Mouse (Mus musculus): ENCODE data around the gene Thsd7a. TPM values are rescaled to one million over a fixed set of nuclear protein-coding genes. Genes with fewer than 3 reads are reported as not detected.

Thsd7a gene
- polyA plus RNA-seq, 1 experiment from 2014 or later = 0.21 TPM

- Histone ChIP-seq H3K27ac (replicated peaks) (no peak overlapping the region), H3K36me3 (replicated peaks) (no peaks in the 10 kb centered on the region), H3K4me3 (replicated peaks) (no peak overlapping the region), H3K9me3 (replicated peaks) (no peaks in the 10 kb centered on the region), H3K27me3 (no peaks in the 10 kb centered on the region), H3K4me1 (replicated peaks) (no peaks in the 10 kb centered on the region), H3K4me2 (no peak overlapping the region), H3K9ac (no peak overlapping the region)
- ATAC-seq (ENCODE audit: insufficient read depth) = no peak
- 50% methylated on average over 3 of the region's 3 CpGs for WGBS (ENCODE audit: insufficient replicate concordance)
These were observed 300.4 kb downstream of the Thsd7a start for GRCm38 (mm10) chr6:12448851-12449250.

GRCm38 (mm10) chr6:12445486-12445885, 303.7 kb downstream of the Thsd7a start:
- no peaks in the 10 kb centered on the region for H3K4me1 ChIP-seq (replicated peaks)
- H3K9me3 ChIP-seq (replicated peaks) = no peaks in the 10 kb centered on the region
- 70% methylated on average over 2 of the region's 2 CpGs for WGBS (ENCODE audit: insufficient replicate concordance)
- H3K9ac ChIP-seq = no peak overlapping the region
- H3K4me2 ChIP-seq = no peak overlapping the region
- H3K27ac ChIP-seq (replicated peaks) = no peak overlapping the region
- no peaks in the 10 kb centered on the region for H3K27me3 ChIP-seq
- no peaks in the 10 kb centered on the region for H3K36me3 ChIP-seq (replicated peaks)
- ATAC-seq (ENCODE audit: insufficient read depth) = no peak
- H3K4me3 ChIP-seq (replicated peaks) = no peak overlapping the region

- Histone ChIP-seq H3K27me3 (no peaks in the 10 kb centered on the region), H3K4me2 (no peak overlapping the region), H3K36me3 (replicated peaks) (no peaks in the 10 kb centered on the region), H3K9me3 (replicated peaks) (no peaks in the 10 kb centered on the region), H3K27ac (replicated peaks) (no peak overlapping the region), H3K9ac (no peak overlapping the region), H3K4me1 (replicated peaks) (no peaks in the 10 kb centered on the region), H3K4me3 (replicated peaks) (no peak overlapping the region)
- no peak for ATAC-seq (ENCODE audit: insufficient read depth)
These were observed 309.6 kb downstream of the Thsd7a start for GRCm38 (mm10) chr6:12439561-12439960.

GRCm38 (mm10) chr6:12419070-12419469, 330.1 kb downstream of the Thsd7a start:
- no peak overlapping the region for H3K4me2 ChIP-seq
- H3K4me3 ChIP-seq (replicated peaks) = no peak overlapping the region
- no peaks in the 10 kb centered on the region for H3K9me3 ChIP-seq (replicated peaks)
- no peaks in the 10 kb centered on the region for H3K36me3 ChIP-seq (replicated peaks)
- ATAC-seq (ENCODE audit: insufficient read depth) = no peak
- no peaks in the 10 kb centered on the region for H3K4me1 ChIP-seq (replicated peaks)
- no peak overlapping the region for H3K27ac ChIP-seq (replicated peaks)
- H3K27me3 ChIP-seq = no peaks in the 10 kb centered on the region
- WGBS (ENCODE audit: insufficient replicate concordance) = 70% methylated on average over 10 of the region's 10 CpGs
- no peak overlapping the region for H3K9ac ChIP-seq

GRCm38 (mm10) chr6:12416976-12417375, 332.2 kb downstream of the Thsd7a start:
- Histone ChIP-seq H3K27me3 (no peaks in the 10 kb centered on the region), H3K9ac (no peak overlapping the region), H3K36me3 (replicated peaks) (no peaks in the 10 kb centered on the region), H3K4me2 (no peak overlapping the region), H3K4me3 (replicated peaks) (no peak overlapping the region), H3K4me1 (replicated peaks) (no peaks in the 10 kb centered on the region), H3K9me3 (replicated peaks) (no peaks in the 10 kb centered on the region), H3K27ac (replicated peaks) (no peak overlapping the region)
- 51% methylated on average over 4 of the region's 4 CpGs for WGBS (ENCODE audit: insufficient replicate concordance)
- no peak for ATAC-seq (ENCODE audit: insufficient read depth)

- 71% methylated on average over 2 of the region's 2 CpGs for WGBS (ENCODE audit: insufficient replicate concordance)
- Histone ChIP-seq H3K27ac (replicated peaks) (no peak overlapping the region), H3K27me3 (no peaks in the 10 kb centered on the region), H3K9ac (no peak overlapping the region), H3K36me3 (replicated peaks) (no peaks in the 10 kb centered on the region), H3K4me3 (replicated peaks) (no peak overlapping the region), H3K9me3 (replicated peaks) (no peaks in the 10 kb centered on the region), H3K4me1 (replicated peaks) (no peaks in the 10 kb centered on the region), H3K4me2 (no peak overlapping the region)
- no peak for ATAC-seq (ENCODE audit: insufficient read depth)
These were observed 344.8 kb downstream of the Thsd7a start for GRCm38 (mm10) chr6:12404441-12404840.

- no peaks in the 10 kb centered on the region for H3K4me1 ChIP-seq (replicated peaks)
- H3K9me3 ChIP-seq (replicated peaks) = no peaks in the 10 kb centered on the region
- no peaks in the 10 kb centered on the region for H3K36me3 ChIP-seq (replicated peaks)
- H3K27ac ChIP-seq (replicated peaks) = no peak overlapping the region
- 76% methylated on average over 1 of the region's 1 CpGs for WGBS (ENCODE audit: insufficient replicate concordance)
- H3K4me2 ChIP-seq = no peak overlapping the region
- H3K9ac ChIP-seq = no peak overlapping the region
- no peak for ATAC-seq (ENCODE audit: insufficient read depth)
- H3K27me3 ChIP-seq = no peaks in the 10 kb centered on the region
- no peak overlapping the region for H3K4me3 ChIP-seq (replicated peaks)
These were observed 346.2 kb downstream of the Thsd7a start for GRCm38 (mm10) chr6:12402996-12403395.

- Histone ChIP-seq H3K4me1 (replicated peaks) (no peaks in the 10 kb centered on the region), H3K9ac (no peak overlapping the region), H3K27me3 (no peaks in the 10 kb centered on the region), H3K27ac (replicated peaks) (no peak overlapping the region), H3K36me3 (replicated peaks) (no peaks in the 10 kb centered on the region), H3K4me2 (no peak overlapping the region), H3K9me3 (replicated peaks) (no peaks in the 10 kb centered on the region), H3K4me3 (replicated peaks) (no peak overlapping the region)
- WGBS (ENCODE audit: insufficient replicate concordance) = 65% methylated on average over 8 of the region's 8 CpGs
- ATAC-seq (ENCODE audit: insufficient read depth) = no peak
These were observed 351.3 kb downstream of the Thsd7a start for GRCm38 (mm10) chr6:12397776-12398522.

GRCm38 (mm10) chr6:12393574-12394380, 355.4 kb downstream of the Thsd7a start:
- Histone ChIP-seq H3K36me3 (replicated peaks) (no peaks in the 10 kb centered on the region), H3K4me1 (replicated peaks) (no peaks in the 10 kb centered on the region), H3K9me3 (replicated peaks) (no peaks in the 10 kb centered on the region), H3K4me2 (no peak overlapping the region), H3K9ac (no peak overlapping the region), H3K27me3 (no peaks in the 10 kb centered on the region), H3K27ac (replicated peaks) (no peak overlapping the region), H3K4me3 (replicated peaks) (no peak overlapping the region)
- ATAC-seq (ENCODE audit: insufficient read depth) = no peak
- WGBS (ENCODE audit: insufficient replicate concordance) = 13% methylated on average over 2 of the region's 2 CpGs

- H3K9me3 ChIP-seq (replicated peaks) = no peaks in the 10 kb centered on the region
- no peaks in the 10 kb centered on the region for H3K4me1 ChIP-seq (replicated peaks)
- H3K36me3 ChIP-seq (replicated peaks) = no peaks in the 10 kb centered on the region
- 62% methylated on average over 1 of the region's 1 CpGs for WGBS (ENCODE audit: insufficient replicate concordance)
- no peak overlapping the region for H3K9ac ChIP-seq
- H3K4me3 ChIP-seq (replicated peaks) = no peak overlapping the region
- no peaks in the 10 kb centered on the region for H3K27me3 ChIP-seq
- no peak for ATAC-seq (ENCODE audit: insufficient read depth)
- no peak overlapping the region for H3K4me2 ChIP-seq
- no peak overlapping the region for H3K27ac ChIP-seq (replicated peaks)
These were observed 362.5 kb downstream of the Thsd7a start for GRCm38 (mm10) chr6:12386731-12387130.

- WGBS (ENCODE audit: insufficient replicate concordance) = 58% methylated on average over 3 of the region's 3 CpGs
- Histone ChIP-seq H3K27ac (replicated peaks) (no peak overlapping the region), H3K36me3 (replicated peaks) (no peaks in the 10 kb centered on the region), H3K9ac (no peak overlapping the region), H3K4me2 (no peak overlapping the region), H3K4me1 (replicated peaks) (no peaks in the 10 kb centered on the region), H3K27me3 (no peaks in the 10 kb centered on the region), H3K4me3 (replicated peaks) (no peak overlapping the region), H3K9me3 (replicated peaks) (no peaks in the 10 kb centered on the region)
- no peak for ATAC-seq (ENCODE audit: insufficient read depth)
These were observed 363.6 kb downstream of the Thsd7a start for GRCm38 (mm10) chr6:12385591-12385990.

Data from liver, embryonic 15.5 days (tissue).